Mouse (Mus musculus): ENCODE results near the gene Olfr68. TPM values are rescaled to one million over a fixed set of nuclear protein-coding genes. Genes with fewer than 3 reads are reported as not detected.
A peak's percentile ranks its signal among the peaks of the same experiment; 100 is the strongest.
"Not testable (repeated sequence)": the region's sequence is repeated elsewhere in the genome, so short reads cannot be mapped to it uniquely, and the experiment has no call there.

The Olfr68 gene
- polyA plus RNA-seq, 2 experiments, result not detected

DNA sequence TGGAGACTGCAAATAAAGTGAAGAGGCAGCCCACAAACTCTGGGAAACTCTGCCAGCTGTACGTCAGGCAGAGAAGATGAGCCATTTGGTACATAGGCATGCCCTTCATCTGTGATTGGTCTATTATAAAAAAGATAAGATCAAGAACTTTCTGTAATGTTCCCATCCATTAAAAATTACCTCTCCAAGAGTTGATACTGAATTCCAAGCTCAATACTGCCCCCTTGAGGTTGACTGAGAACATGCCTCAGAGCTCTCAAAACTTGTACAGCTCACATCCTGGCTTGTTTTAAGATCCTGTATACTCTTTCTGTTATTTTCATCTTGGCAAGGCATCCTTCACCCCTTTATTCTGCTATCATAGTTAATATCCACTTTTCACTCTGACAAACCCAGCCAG lies 27.4 kb upstream of the Olfr68 start:
- no peak overlapping the region for H3K4me2 ChIP-seq (replicated peaks; ENCODE audit: low read depth, low read length, severe bottlenecking)

DNA sequence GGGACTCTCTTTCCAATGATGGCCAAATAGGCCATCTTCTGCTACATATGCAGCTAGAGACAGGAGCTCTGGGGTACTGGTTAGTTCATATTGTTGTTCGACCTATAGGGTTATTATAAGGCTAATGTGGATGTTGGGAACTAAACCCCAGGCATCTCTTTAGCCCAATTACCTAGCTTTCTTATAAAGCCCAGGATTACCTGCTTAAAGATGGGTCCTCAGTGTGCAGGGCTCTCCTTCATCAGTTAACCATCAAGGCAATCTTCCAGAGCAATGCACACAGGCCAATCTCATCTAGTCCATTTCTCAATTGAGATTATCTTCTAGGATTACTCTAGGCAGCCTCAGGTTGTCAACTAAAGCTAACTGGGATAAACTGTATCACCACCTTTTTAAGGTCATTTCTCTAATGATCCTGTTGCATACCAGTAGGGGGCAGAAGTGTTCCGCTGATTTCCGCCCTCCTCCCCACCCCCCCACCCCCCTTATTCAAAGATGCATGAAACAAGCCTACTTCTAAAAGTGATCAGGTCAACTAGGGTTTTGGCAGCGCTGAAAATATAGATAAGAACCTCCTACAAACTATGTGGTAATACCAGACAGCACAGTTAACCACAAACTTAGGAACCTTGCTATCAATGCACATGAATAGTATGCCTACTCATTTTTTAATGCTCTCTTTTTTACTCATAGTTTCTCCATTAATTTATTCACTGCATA lies 13.3 kb upstream of the Olfr68 start:
- ATAC-seq (ENCODE audit: low FRiP score, low read depth) (no peak), DNase-seq (ENCODE audit: low spot score) (no peak)
- Histone ChIP-seq H3K9me3 (ENCODE audit: control insufficient read depth, low read length) (no peaks in the 10 kb centered on the region), H3K4me2 (replicated peaks; ENCODE audit: low read depth, low read length, severe bottlenecking) (no peak overlapping the region), H3K9ac (ENCODE audit: low read depth, low read length, severe bottlenecking) (no peak overlapping the region), H3K36me3 (ENCODE audit: control insufficient read depth, insufficient read depth, low read length) (no peaks in the 10 kb centered on the region), H3K4me1 (ENCODE audit: control insufficient read depth, insufficient read depth, low read length) (no peaks in the 10 kb centered on the region), H3K27ac (replicated peaks; ENCODE audit: low read depth, low read length) (no peak overlapping the region), H3K27me3 (ENCODE audit: control insufficient read depth, insufficient read depth, low read length) (no peaks in the 10 kb centered on the region), H3K4me3 (replicated peaks; ENCODE audit: low read length) (no peak overlapping the region)
- WGBS, result 28% methylated on average over 4 of the region's 4 CpGs
- TF ChIP-seq POLR2A (IDR thresholded peaks at IDR 0.05; ENCODE audit: borderline replicate concordance, extremely low read depth, insufficient read depth, insufficient read length), result no peak

More for the DNA sequence above, 27.4 kb upstream of the Olfr68 start:
- DNase-seq (ENCODE audit: low spot score), result peak; percentile 33
- no peak overlapping the region for H3K9ac ChIP-seq (ENCODE audit: low read depth, low read length, severe bottlenecking)
- no peak for TF ChIP-seq POLR2A (IDR thresholded peaks at IDR 0.05; ENCODE audit: borderline replicate concordance, extremely low read depth, insufficient read depth, insufficient read length)
- H3K4me1 ChIP-seq (ENCODE audit: control insufficient read depth, insufficient read depth, low read length), result no peaks in the 10 kb centered on the region
- H3K4me3 ChIP-seq (replicated peaks; ENCODE audit: low read length), result no peak overlapping the region
- ATAC-seq (ENCODE audit: low FRiP score, low read depth), result no peak
- H3K9me3 ChIP-seq (ENCODE audit: control insufficient read depth, low read length), result no peaks in the 10 kb centered on the region
- no peaks in the 10 kb centered on the region for H3K36me3 ChIP-seq (ENCODE audit: control insufficient read depth, insufficient read depth, low read length)
- no peak overlapping the region for H3K27ac ChIP-seq (replicated peaks; ENCODE audit: low read depth, low read length)
- no peaks in the 10 kb centered on the region for H3K27me3 ChIP-seq (ENCODE audit: control insufficient read depth, insufficient read depth, low read length)
- 69% methylated on average over 1 of the region's 1 CpGs for WGBS

DNA sequence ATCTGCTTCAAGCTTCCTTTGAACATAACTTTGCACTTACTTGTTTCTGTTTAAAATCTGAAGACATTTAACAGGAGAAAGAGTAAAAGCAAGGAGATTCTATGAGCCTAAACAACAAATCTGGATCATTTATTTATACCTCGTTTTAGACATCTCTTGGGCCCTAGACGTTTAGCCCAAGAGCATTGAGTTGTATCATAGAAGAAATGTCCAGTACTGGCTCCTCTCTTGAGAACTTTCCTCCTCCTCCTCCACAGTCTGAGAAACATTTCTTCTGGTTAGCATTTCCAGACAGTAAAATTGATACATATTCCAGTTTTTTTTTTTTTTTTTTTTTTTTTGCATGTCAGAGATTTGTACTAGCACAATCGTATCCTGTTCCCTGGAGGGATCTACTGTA lies 12.2 kb upstream of the Olfr68 start, which contains the start of gene Olfr67:
Olfr67 (minus strand) TSS at position 101 of the 400 bp plus-strand sequence.
- H3K4me1 ChIP-seq (ENCODE audit: control insufficient read depth, insufficient read depth, low read length), result no peaks in the 10 kb centered on the region
- no peaks in the 10 kb centered on the region for H3K36me3 ChIP-seq (ENCODE audit: control insufficient read depth, insufficient read depth, low read length)
- no peak within 1 kb of the TSS for H3K9ac ChIP-seq (ENCODE audit: low read depth, low read length, severe bottlenecking)
- no peak within 1 kb of the TSS for H3K27ac ChIP-seq (replicated peaks; ENCODE audit: low read depth, low read length)
- TF ChIP-seq POLR2A (IDR thresholded peaks at IDR 0.05; ENCODE audit: borderline replicate concordance, extremely low read depth, insufficient read depth, insufficient read length), result no peak
- WGBS, result 69% methylated on average over 3 of the region's 3 CpGs
- ATAC-seq (ENCODE audit: low FRiP score, low read depth) (no peak), DNase-seq (ENCODE audit: low spot score) (no peak)
- no peaks in the 10 kb centered on the region for H3K27me3 ChIP-seq (ENCODE audit: control insufficient read depth, insufficient read depth, low read length)
- no peaks in the 10 kb centered on the region for H3K9me3 ChIP-seq (ENCODE audit: control insufficient read depth, low read length)
- no peak within 1 kb of the TSS for H3K4me2 ChIP-seq (replicated peaks; ENCODE audit: low read depth, low read length, severe bottlenecking)
- H3K4me3 ChIP-seq (replicated peaks; ENCODE audit: low read length), result no peak within 1 kb of the TSS

GRCm38 (mm10) chr7:103777652-103778051 lies 1.8 kb downstream of the Olfr68 start:
- not testable (repeated sequence) for ATAC-seq (ENCODE audit: low FRiP score, low read depth); DNase-seq (ENCODE audit: low spot score); H3K4me2 ChIP-seq (replicated peaks; ENCODE audit: low read depth, low read length, severe bottlenecking); H3K36me3 ChIP-seq (ENCODE audit: control insufficient read depth, insufficient read depth, low read length); H3K9me3 ChIP-seq (ENCODE audit: control insufficient read depth, low read length); H3K9ac ChIP-seq (ENCODE audit: low read depth, low read length, severe bottlenecking); H3K27ac ChIP-seq (replicated peaks; ENCODE audit: low read depth, low read length); H3K4me3 ChIP-seq (replicated peaks; ENCODE audit: low read length); H3K4me1 ChIP-seq (ENCODE audit: control insufficient read depth, insufficient read depth, low read length); H3K27me3 ChIP-seq (ENCODE audit: control insufficient read depth, insufficient read depth, low read length)
- 86% methylated on average over 4 of the region's 4 CpGs for WGBS

DNA sequence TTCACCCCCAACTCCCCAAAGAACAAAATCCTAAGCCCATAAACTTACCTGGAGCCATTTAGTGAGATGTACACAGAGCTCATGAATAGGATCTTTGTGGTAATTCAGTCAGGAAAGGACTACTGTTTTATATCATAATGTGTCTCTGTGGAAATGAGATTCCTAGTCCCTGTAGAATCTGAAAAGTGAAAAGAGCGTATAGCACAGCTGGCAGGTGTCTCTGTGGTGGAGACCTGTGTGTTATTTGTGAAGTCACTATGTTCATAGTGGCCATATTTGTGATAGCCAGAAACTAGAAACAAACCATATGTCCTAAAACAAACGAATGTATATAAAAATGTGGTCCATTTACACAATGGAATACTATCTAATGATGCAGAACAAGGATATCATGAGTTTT lies 8.0 kb downstream of the Olfr68 start, which contains the start of gene Olfr69:
Olfr69 (minus strand) TSS at position 101 of the 400 bp plus-strand sequence.
- ATAC-seq (ENCODE audit: low FRiP score, low read depth) (no peak), DNase-seq (ENCODE audit: low spot score) (no peak)
- Histone ChIP-seq H3K4me3 (replicated peaks; ENCODE audit: low read length) (no peak within 1 kb of the TSS), H3K4me2 (replicated peaks; ENCODE audit: low read depth, low read length, severe bottlenecking) (no peak within 1 kb of the TSS), H3K36me3 (ENCODE audit: control insufficient read depth, insufficient read depth, low read length) (no peaks in the 10 kb centered on the region), H3K27ac (replicated peaks; ENCODE audit: low read depth, low read length) (no peak within 1 kb of the TSS), H3K9me3 (ENCODE audit: control insufficient read depth, low read length) (no peaks in the 10 kb centered on the region), H3K4me1 (ENCODE audit: control insufficient read depth, insufficient read depth, low read length) (no peaks in the 10 kb centered on the region), H3K9ac (ENCODE audit: low read depth, low read length, severe bottlenecking) (no peak within 1 kb of the TSS), H3K27me3 (ENCODE audit: control insufficient read depth, insufficient read depth, low read length) (no peaks in the 10 kb centered on the region)
- TF ChIP-seq POLR2A (IDR thresholded peaks at IDR 0.05; ENCODE audit: borderline replicate concordance, extremely low read depth, insufficient read depth, insufficient read length), result no peak
- 74% methylated on average over 2 of the region's 2 CpGs for WGBS

- not testable (repeated sequence) for H3K27ac ChIP-seq (replicated peaks; ENCODE audit: low read depth, low read length); H3K4me1 ChIP-seq (ENCODE audit: control insufficient read depth, insufficient read depth, low read length); H3K4me3 ChIP-seq (replicated peaks; ENCODE audit: low read length); DNase-seq (ENCODE audit: low spot score); H3K9me3 ChIP-seq (ENCODE audit: control insufficient read depth, low read length); H3K27me3 ChIP-seq (ENCODE audit: control insufficient read depth, insufficient read depth, low read length); H3K4me2 ChIP-seq (replicated peaks; ENCODE audit: low read depth, low read length, severe bottlenecking); H3K36me3 ChIP-seq (ENCODE audit: control insufficient read depth, insufficient read depth, low read length); H3K9ac ChIP-seq (ENCODE audit: low read depth, low read length, severe bottlenecking); ATAC-seq (ENCODE audit: low FRiP score, low read depth)
- WGBS, result 96% methylated on average over 5 of the region's 6 CpGs
These were observed 11.8 kb downstream of the Olfr68 start for GRCm38 (mm10) chr7:103767687-103768086.

GRCm38 (mm10) chr7:103762212-103762611 lies 17.3 kb downstream of the Olfr68 start:
- H3K9me3 ChIP-seq (ENCODE audit: control insufficient read depth, low read length); H3K9ac ChIP-seq (ENCODE audit: low read depth, low read length, severe bottlenecking); H3K4me2 ChIP-seq (replicated peaks; ENCODE audit: low read depth, low read length, severe bottlenecking); H3K27ac ChIP-seq (replicated peaks; ENCODE audit: low read depth, low read length); DNase-seq (ENCODE audit: low spot score); H3K36me3 ChIP-seq (ENCODE audit: control insufficient read depth, insufficient read depth, low read length); ATAC-seq (ENCODE audit: low FRiP score, low read depth); H3K27me3 ChIP-seq (ENCODE audit: control insufficient read depth, insufficient read depth, low read length); H3K4me1 ChIP-seq (ENCODE audit: control insufficient read depth, insufficient read depth, low read length); H3K4me3 ChIP-seq (replicated peaks; ENCODE audit: low read length): not testable (repeated sequence)
- WGBS, result 89% methylated on average over 6 of the region's 6 CpGs
